Mouse (Mus musculus): Measurements from ENCODE around the gene Sucla2. TPM values are rescaled to one million over a fixed set of nuclear protein-coding genes. Genes with fewer than 3 reads are reported as not detected.

Sucla2 gene
- polyA plus RNA-seq, 1 experiment from 2014 or later: 99.5 TPM

GRCm38 (mm10) chr14:73495753-73496152, 29.4 kb upstream of the Sucla2 start:
- Histone ChIP-seq H3K9ac (no peak overlapping the region), H3K4me3 (no peak overlapping the region), H3K4me1 (no peaks in the 10 kb centered on the region), H3K9me3 (no peaks in the 10 kb centered on the region), H3K36me3 (no peaks in the 10 kb centered on the region), H3K27me3 (no peaks in the 10 kb centered on the region), H3K27ac (no peak overlapping the region), H3K4me2 (no peak overlapping the region)
- 71% methylated on average over 7 of the region's 7 CpGs for WGBS
- ATAC-seq (ENCODE audit: insufficient number of reproducible peaks, low FRiP score, low TSS enrichment, low read depth): no peak

- peaks cover 13% of the 10 kb centered on the region for H3K4me1 ChIP-seq
- H3K4me3 ChIP-seq: no peak overlapping the region
- H3K4me2 ChIP-seq: no peak overlapping the region
- H3K27me3 ChIP-seq: no peaks in the 10 kb centered on the region
- ATAC-seq (ENCODE audit: insufficient number of reproducible peaks, low FRiP score, low TSS enrichment, low read depth): no peak
- H3K36me3 ChIP-seq: no peaks in the 10 kb centered on the region
- H3K27ac ChIP-seq: no peak overlapping the region
- no peaks in the 10 kb centered on the region for H3K9me3 ChIP-seq
- WGBS: 77% methylated on average over 9 of the region's 9 CpGs
- no peak overlapping the region for H3K9ac ChIP-seq
These were observed 23.8 kb upstream of the Sucla2 start for GRCm38 (mm10) chr14:73501283-73501682.

GRCm38 (mm10) chr14:73501721-73502120, 23.4 kb upstream of the Sucla2 start:
- H3K4me2 ChIP-seq: no peak overlapping the region
- H3K9ac ChIP-seq: no peak overlapping the region
- H3K27me3 ChIP-seq: no peaks in the 10 kb centered on the region
- peaks cover 13% of the 10 kb centered on the region for H3K4me1 ChIP-seq
- ATAC-seq (ENCODE audit: insufficient number of reproducible peaks, low FRiP score, low TSS enrichment, low read depth): no peak
- no peaks in the 10 kb centered on the region for H3K36me3 ChIP-seq
- WGBS: 70% methylated on average over 6 of the region's 6 CpGs
- H3K4me3 ChIP-seq: no peak overlapping the region
- no peak overlapping the region for H3K27ac ChIP-seq
- H3K9me3 ChIP-seq: no peaks in the 10 kb centered on the region

- Histone ChIP-seq H3K4me1 (peaks cover 13% of the 10 kb centered on the region), H3K4me2 (no peak overlapping the region), H3K4me3 (no peak overlapping the region), H3K36me3 (no peaks in the 10 kb centered on the region), H3K9me3 (no peaks in the 10 kb centered on the region), H3K27me3 (no peaks in the 10 kb centered on the region), H3K27ac (peak overlapping the region; percentile 38; the same call in 1 of the 2 replicates), H3K9ac (no peak overlapping the region)
- WGBS: 27% methylated on average over 7 of the region's 7 CpGs
- no peak for ATAC-seq (ENCODE audit: insufficient number of reproducible peaks, low FRiP score, low TSS enrichment, low read depth)
These were observed 22.4 kb upstream of the Sucla2 start for GRCm38 (mm10) chr14:73502591-73503184.

GRCm38 (mm10) chr14:73503237-73503933, 21.7 kb upstream of the Sucla2 start:
- H3K9me3 ChIP-seq: no peaks in the 10 kb centered on the region
- no peak overlapping the region for H3K9ac ChIP-seq
- no peak overlapping the region for H3K4me2 ChIP-seq
- peaks cover 13% of the 10 kb centered on the region for H3K4me1 ChIP-seq
- H3K27me3 ChIP-seq: no peaks in the 10 kb centered on the region
- no peak for ATAC-seq (ENCODE audit: insufficient number of reproducible peaks, low FRiP score, low TSS enrichment, low read depth)
- H3K4me3 ChIP-seq: no peak overlapping the region
- peak overlapping the region; percentile 38; the same call in 1 of the 2 replicates for H3K27ac ChIP-seq
- no peaks in the 10 kb centered on the region for H3K36me3 ChIP-seq
- WGBS: 66% methylated on average over 13 of the region's 13 CpGs

GRCm38 (mm10) chr14:73506283-73506682, 18.8 kb upstream of the Sucla2 start:
- no peak for ATAC-seq (ENCODE audit: insufficient number of reproducible peaks, low FRiP score, low TSS enrichment, low read depth)
- Histone ChIP-seq H3K4me3 (no peak overlapping the region), H3K36me3 (no peaks in the 10 kb centered on the region), H3K9me3 (no peaks in the 10 kb centered on the region), H3K9ac (no peak overlapping the region), H3K4me2 (no peak overlapping the region), H3K27me3 (no peaks in the 10 kb centered on the region), H3K27ac (no peak overlapping the region), H3K4me1 (peaks cover 23% of the 10 kb centered on the region)
- 58% methylated on average over 8 of the region's 8 CpGs for WGBS

GRCm38 (mm10) chr14:73507200-73507599, 17.9 kb upstream of the Sucla2 start:
- no peak overlapping the region for H3K4me2 ChIP-seq
- WGBS: 77% methylated on average over 15 of the region's 15 CpGs

GRCm38 (mm10) chr14:73507702-73508376, 17.3 kb upstream of the Sucla2 start:
- peaks cover 12% of the 10 kb centered on the region for H3K36me3 ChIP-seq
- ATAC-seq (ENCODE audit: insufficient number of reproducible peaks, low FRiP score, low TSS enrichment, low read depth): no peak
- H3K27ac ChIP-seq: no peak overlapping the region
- peaks cover 25% of the 10 kb centered on the region for H3K4me1 ChIP-seq
- WGBS: 59% methylated on average over 11 of the region's 11 CpGs
- no peak overlapping the region for H3K9ac ChIP-seq
- no peak overlapping the region for H3K4me2 ChIP-seq
- no peaks in the 10 kb centered on the region for H3K9me3 ChIP-seq
- no peak overlapping the region for H3K4me3 ChIP-seq
- H3K27me3 ChIP-seq: no peaks in the 10 kb centered on the region

More at GRCm38 (mm10) chr14:73507200-73507599, 17.9 kb upstream of the Sucla2 start:
- no peak overlapping the region for H3K9ac ChIP-seq
- no peaks in the 10 kb centered on the region for H3K27me3 ChIP-seq
- no peak for ATAC-seq (ENCODE audit: insufficient number of reproducible peaks, low FRiP score, low TSS enrichment, low read depth)
- peaks cover 27% of the 10 kb centered on the region for H3K4me1 ChIP-seq
- H3K4me3 ChIP-seq: no peak overlapping the region
- no peaks in the 10 kb centered on the region for H3K9me3 ChIP-seq
- no peak overlapping the region for H3K27ac ChIP-seq
- peaks cover 7% of the 10 kb centered on the region; the same call in 1 of the 2 replicates for H3K36me3 ChIP-seq

GRCm38 (mm10) chr14:73508630-73509395, 16.3 kb upstream of the Sucla2 start:
- H3K4me2 ChIP-seq: no peak overlapping the region
- H3K4me1 ChIP-seq: peaks cover 22% of the 10 kb centered on the region
- 92% methylated on average over 6 of the region's 6 CpGs for WGBS
- ATAC-seq (ENCODE audit: insufficient number of reproducible peaks, low FRiP score, low TSS enrichment, low read depth): no peak
- no peaks in the 10 kb centered on the region for H3K9me3 ChIP-seq
- no peak overlapping the region for H3K9ac ChIP-seq
- no peaks in the 10 kb centered on the region for H3K27me3 ChIP-seq
- H3K4me3 ChIP-seq: no peak overlapping the region
- peaks cover 19% of the 10 kb centered on the region for H3K36me3 ChIP-seq
- no peak overlapping the region for H3K27ac ChIP-seq

GRCm38 (mm10) chr14:73509765-73510423, 15.2 kb upstream of the Sucla2 start, which contains the start of gene Med4:
TSS of gene Med4 (plus strand) at chr14:73510025.
- Histone ChIP-seq H3K27me3 (no peaks in the 10 kb centered on the region), H3K4me2 (peak within 1 kb of the TSS; percentile 78), H3K9ac (peak within 1 kb of the TSS; percentile 85), H3K4me1 (peaks cover 22% of the 10 kb centered on the region), H3K36me3 (peaks cover 26% of the 10 kb centered on the region), H3K27ac (peak within 1 kb of the TSS; percentile 69), H3K4me3 (peak within 1 kb of the TSS; percentile 97), H3K9me3 (no peaks in the 10 kb centered on the region)
- ATAC-seq (ENCODE audit: insufficient number of reproducible peaks, low FRiP score, low TSS enrichment, low read depth): peak; percentile 92
- 1% methylated on average over 41 of the region's 41 CpGs for WGBS

GRCm38 (mm10) chr14:73524136-73524535, 983 bp upstream of the Sucla2 start:
- Histone ChIP-seq H3K4me2 (peak overlapping the region; percentile 39; the same call in 1 of the 2 replicates), H3K4me1 (no peaks in the 10 kb centered on the region), H3K9me3 (no peaks in the 10 kb centered on the region), H3K27me3 (0 out of 2 replicates have a peak, but pooled peaks cover 4% of the 10 kb centered on the region), H3K4me3 (no peak overlapping the region), H3K27ac (no peak overlapping the region), H3K36me3 (no peaks in the 10 kb centered on the region), H3K9ac (no peak overlapping the region)
- 68% methylated on average over 3 of the region's 3 CpGs for WGBS
- ATAC-seq (ENCODE audit: insufficient number of reproducible peaks, low FRiP score, low TSS enrichment, low read depth): no peak
